Mouse (Mus musculus) testis, adult 2 months (tissue): ENCODE results near the gene Fam53a. TPM values are rescaled to one million over a fixed set of nuclear protein-coding genes. Genes with fewer than 3 reads are reported as not detected.

Experiments
- H3K27ac ChIP-seq: fragments of 200-500 bp; 2 replicates; pipeline ENCODE4 v1.5.1; 2012; ENCODE audit warnings: low read depth, low read length; ENCODE audit not compliant: control insufficient read depth, insufficient read depth
- H3K27me3 ChIP-seq: fragments of 200-500 bp; 2 replicates; pipeline ENCODE4 v1.6.1; 2012; ENCODE audit warnings: mild to moderate bottlenecking, low read length, moderate library complexity; ENCODE audit not compliant: control insufficient read depth, insufficient read depth
- H3K36me3 ChIP-seq: fragments of 200-500 bp; 2 replicates; pipeline ENCODE4 v1.6.1; 2012; ENCODE audit warnings: mild to moderate bottlenecking, low read length; ENCODE audit not compliant: control insufficient read depth, insufficient read depth
- H3K4me1 ChIP-seq: fragments of 200-500 bp; 2 replicates; pipeline ENCODE4 v1.6.1; 2012; ENCODE audit warnings: low read length; ENCODE audit not compliant: control insufficient read depth, insufficient read depth
- H3K4me3 ChIP-seq: fragments of 200-500 bp; 2 replicates; pipeline ENCODE4 v1.5.1; 2012; ENCODE audit warnings: low read depth, mild to moderate bottlenecking, low read length, moderate library complexity, mixed read lengths; ENCODE audit not compliant: control insufficient read depth
- CTCF ChIP-seq: fragments of 200-500 bp; IDR thresholded peaks from 2 replicates; pipeline ENCODE4 v1.5.1; 2012; ENCODE audit warnings: low read depth, mild to moderate bottlenecking, inconsistent platforms, low read length, moderate library complexity; ENCODE audit not compliant: control insufficient read depth, insufficient read depth, insufficient replicate concordance
- POLR2A ChIP-seq: fragments of 200-500 bp; IDR thresholded peaks from 2 replicates; pipeline ENCODE4 v1.6.1; 2012; ENCODE audit warnings: low read depth, mild to moderate bottlenecking, inconsistent platforms, low read length, moderate library complexity; ENCODE audit not compliant: control insufficient read depth
- polyA plus RNA-seq: library from polyadenylated mRNA; depleted of rRNA; stranded (reverse); fragments of >200 nt; gene quantifications from 2 replicates; pipeline ENCODE4 v1.2.3, GENCODE M21; 2012

Fam53a gene
- polyA plus RNA-seq, 1 experiment: 16.4 TPM

GRCm38 (mm10) chr5:33614391-33614790 is 15.0 kb downstream of the Fam53a start:
- no peaks in the 10 kb centered on the region for H3K4me1 ChIP-seq
- no peaks in the 10 kb centered on the region for H3K36me3 ChIP-seq
- TF ChIP-seq CTCF (no peak), POLR2A (no peak)
- H3K4me3 ChIP-seq: no peak overlapping the region
- H3K27me3 ChIP-seq: no peaks in the 10 kb centered on the region
- no peak overlapping the region for H3K27ac ChIP-seq

DNA sequence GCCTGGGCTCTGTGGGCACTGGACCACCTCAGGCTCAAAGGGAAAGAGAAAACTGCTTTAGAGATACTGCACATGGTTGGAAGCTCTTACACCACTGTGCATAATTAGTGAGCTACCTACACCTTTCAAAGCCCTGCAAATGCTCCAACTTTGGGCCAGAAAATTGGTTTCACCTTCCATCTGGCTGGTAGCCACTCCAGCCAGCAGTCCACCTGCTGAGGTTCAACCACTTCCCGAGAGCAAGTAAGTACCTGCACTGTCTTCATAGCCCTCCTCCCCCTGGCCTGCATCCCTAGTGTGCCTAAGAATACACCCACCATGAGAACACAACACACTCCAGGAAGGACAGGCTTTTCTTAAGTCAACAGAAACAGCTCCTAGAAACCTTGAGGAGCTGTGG is 17.6 kb downstream of the Fam53a start:
- no peak overlapping the region for H3K27ac ChIP-seq
- H3K4me1 ChIP-seq: no peaks in the 10 kb centered on the region
- H3K36me3 ChIP-seq: no peaks in the 10 kb centered on the region; the same call in none of the 2 replicates
- H3K27me3 ChIP-seq: no peaks in the 10 kb centered on the region
- no peak for TF ChIP-seq CTCF
- TF ChIP-seq POLR2A: no peak
- H3K4me3 ChIP-seq: no peak overlapping the region

DNA sequence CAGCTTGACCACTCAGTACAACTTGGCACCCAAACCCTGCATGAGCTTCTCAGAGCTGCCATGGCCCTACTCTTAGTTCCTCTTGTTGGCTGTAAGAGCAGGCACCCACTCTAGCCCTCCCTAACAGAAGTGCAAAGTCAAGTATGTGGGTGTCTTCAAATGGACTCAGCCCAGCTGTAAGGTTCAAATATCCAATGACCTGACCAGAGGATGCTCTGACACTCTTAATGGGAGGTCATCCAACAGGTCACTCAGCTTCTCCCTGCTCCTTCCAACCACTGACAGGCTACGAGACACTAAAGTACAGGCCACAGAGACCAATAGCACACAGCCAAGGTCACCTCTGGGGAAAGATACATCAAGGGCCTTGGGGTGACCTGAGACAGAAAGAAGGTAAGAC is 20.2 kb downstream of the Fam53a start:
- H3K4me1 ChIP-seq: no peaks in the 10 kb centered on the region
- no peaks in the 10 kb centered on the region; the same call in none of the 2 replicates for H3K36me3 ChIP-seq
- no peak for TF ChIP-seq POLR2A
- no peak for TF ChIP-seq CTCF
- no peak overlapping the region for H3K27ac ChIP-seq
- H3K4me3 ChIP-seq: no peak overlapping the region
- no peaks in the 10 kb centered on the region for H3K27me3 ChIP-seq

- Histone ChIP-seq H3K27me3 (no peaks in the 10 kb centered on the region), H3K27ac (no peak overlapping the region), H3K36me3 (no peaks in the 10 kb centered on the region; the same call in none of the 2 replicates), H3K4me3 (no peak overlapping the region), H3K4me1 (no peaks in the 10 kb centered on the region)
- TF ChIP-seq POLR2A: no peak
- TF ChIP-seq CTCF: no peak
These were observed 22.0 kb downstream of the Fam53a start for GRCm38 (mm10) chr5:33607434-33607833.

GRCm38 (mm10) chr5:33606631-33607030 is 22.8 kb downstream of the Fam53a start:
- Histone ChIP-seq H3K4me3 (no peak overlapping the region), H3K36me3 (no peaks in the 10 kb centered on the region; the same call in none of the 2 replicates), H3K4me1 (no peaks in the 10 kb centered on the region), H3K27ac (no peak overlapping the region), H3K27me3 (no peaks in the 10 kb centered on the region)
- TF ChIP-seq POLR2A: no peak
- TF ChIP-seq CTCF: no peak

DNA sequence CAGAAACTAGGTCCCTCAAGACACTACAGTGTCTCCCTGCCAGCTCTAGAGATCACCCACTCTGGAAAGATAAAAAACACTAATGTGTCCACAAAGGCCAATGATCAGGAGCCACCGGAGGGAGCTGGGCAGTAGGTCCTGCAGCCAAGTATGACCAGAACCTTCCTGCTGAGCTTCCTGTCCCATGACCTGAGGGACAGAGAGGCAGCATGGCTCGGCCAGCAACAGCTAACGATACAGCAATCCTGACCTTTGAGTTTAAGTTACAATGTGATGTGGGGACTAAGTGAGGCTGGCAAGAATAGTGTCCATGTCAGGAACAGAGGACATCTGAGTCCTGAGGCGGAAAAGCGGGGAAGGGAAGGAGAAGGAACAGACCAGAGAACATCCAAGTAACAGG is 24.1 kb downstream of the Fam53a start:
- H3K27me3 ChIP-seq: no peaks in the 10 kb centered on the region
- H3K27ac ChIP-seq: no peak overlapping the region
- no peaks in the 10 kb centered on the region; the same call in none of the 2 replicates for H3K36me3 ChIP-seq
- no peaks in the 10 kb centered on the region for H3K4me1 ChIP-seq
- no peak overlapping the region for H3K4me3 ChIP-seq
- TF ChIP-seq POLR2A (no peak), CTCF (no peak)

DNA sequence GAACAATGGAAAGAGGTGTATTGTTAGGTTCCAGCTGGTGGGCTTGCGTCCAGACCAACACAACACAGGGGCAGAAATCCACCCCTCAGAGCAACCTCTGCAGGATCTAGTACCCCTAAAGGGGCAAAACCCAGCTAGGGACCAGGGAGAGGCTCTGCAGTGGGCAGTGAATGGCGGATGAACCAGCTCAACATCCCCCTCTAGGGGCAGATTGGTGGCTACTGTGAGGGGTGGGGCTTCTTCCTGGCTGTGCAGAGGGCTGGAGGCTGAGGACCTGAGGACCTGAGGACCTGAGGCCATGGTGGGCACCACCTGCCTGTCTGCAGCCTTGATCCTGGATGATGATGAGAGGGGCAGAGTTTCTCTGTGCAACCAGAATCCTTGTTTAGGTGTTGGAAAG is 35.8 kb downstream of the Fam53a start:
- H3K36me3 ChIP-seq: no peaks in the 10 kb centered on the region
- no peak overlapping the region for H3K4me3 ChIP-seq
- no peaks in the 10 kb centered on the region for H3K4me1 ChIP-seq
- TF ChIP-seq POLR2A (no peak), CTCF (no peak; the same call in 1 of the 2 replicates)
- no peaks in the 10 kb centered on the region for H3K27me3 ChIP-seq
- H3K27ac ChIP-seq: no peak overlapping the region

DNA sequence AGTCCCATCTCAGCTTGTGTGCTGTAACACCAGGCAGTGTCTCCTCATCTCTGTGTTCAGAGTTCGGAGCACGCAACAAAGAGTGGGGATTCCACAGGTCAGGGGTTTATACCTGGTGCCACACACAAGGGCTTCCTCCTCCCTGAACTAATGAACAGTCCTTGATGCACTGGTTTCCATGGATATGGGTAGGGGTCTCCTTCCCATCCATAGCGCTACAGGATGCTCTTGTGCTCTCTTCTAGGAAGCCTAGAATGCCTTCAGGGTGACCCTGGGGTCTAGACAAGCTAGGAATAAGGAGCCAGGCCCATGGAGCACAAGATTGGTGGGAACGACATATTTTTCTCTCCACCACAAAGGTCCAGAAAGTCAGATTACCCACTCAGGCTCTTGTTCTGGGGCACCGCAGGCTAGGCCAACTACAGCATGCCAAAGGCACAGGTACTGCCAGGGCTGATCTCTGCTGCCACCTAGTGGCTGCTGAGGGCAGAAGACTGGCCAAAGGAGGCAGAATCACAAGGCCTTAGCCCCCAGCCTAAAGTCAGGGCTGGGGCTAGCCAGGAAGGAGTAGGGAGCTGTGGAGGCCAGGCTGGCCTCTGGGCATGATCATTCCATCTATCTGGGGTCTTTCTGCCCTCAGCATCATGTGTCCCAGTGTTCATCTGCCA is 40.1 kb downstream of the Fam53a start:
- no peaks in the 10 kb centered on the region for H3K27me3 ChIP-seq
- no peaks in the 10 kb centered on the region for H3K36me3 ChIP-seq
- no peak overlapping the region for H3K4me3 ChIP-seq
- TF ChIP-seq POLR2A (no peak), CTCF (peak; percentile 97)
- H3K4me1 ChIP-seq: no peaks in the 10 kb centered on the region
- no peak overlapping the region for H3K27ac ChIP-seq
